Mouse (Mus musculus) embryonic facial prominence, embryonic 11.5 days (tissue): ENCODE results near the gene Fam155a. TPM values are rescaled to one million over a fixed set of nuclear protein-coding genes. Genes with fewer than 3 reads are reported as not detected.
"Not testable (repeated sequence)": the region's sequence is repeated elsewhere in the genome, so short reads cannot be mapped to it uniquely, and the experiment has no call there.

Experiments used
- ATAC-seq: fragments of 200-750 bp; cut with Nextera tagmentation; replicated peaks from 2 replicates; pipeline ENCODE4 v1.8.0; 2017; ENCODE audit warnings: low read depth; ENCODE audit not compliant: insufficient number of reproducible peaks, low FRiP score, low TSS enrichment
- DNase-seq: peaks from one replicate; pipeline ENCODE4 v3.0.0-alpha.2; 2015; ENCODE audit warnings: low spot score
- H3K27ac ChIP-seq: fragments of 300-500 bp; sonication (generic); replicated peaks from 2 replicates; pipeline ENCODE4 v1.5.1; 2014; ENCODE audit warnings: mild to moderate bottlenecking, low read depth, low read length, control low read depth
- H3K27me3 ChIP-seq: fragments of 300-500 bp; sonication (generic); 2 replicates; pipeline ENCODE4 v1.6.1; 2014; ENCODE audit warnings: mild to moderate bottlenecking, low read length, moderate library complexity, mixed read lengths; ENCODE audit not compliant: control insufficient read depth, insufficient read depth
- H3K36me3 ChIP-seq: fragments of 300-500 bp; sonication (generic); replicated peaks from 2 replicates; pipeline ENCODE4 v1.6.1; 2014; ENCODE audit warnings: low read depth, mild to moderate bottlenecking, low read length, moderate library complexity, mixed read lengths; ENCODE audit not compliant: control insufficient read depth, insufficient read depth
- H3K4me1 ChIP-seq: fragments of 300-500 bp; sonication (generic); 2 replicates; pipeline ENCODE4 v1.6.1; 2014; ENCODE audit warnings: low read length, mixed read lengths; ENCODE audit not compliant: control insufficient read depth, insufficient read depth
- H3K4me2 ChIP-seq: fragments of 300-500 bp; sonication (generic); 2 replicates; pipeline ENCODE4 v1.6.1; 2014; ENCODE audit warnings: low read depth, mild to moderate bottlenecking, control low read depth, low read length, moderate library complexity
- H3K4me3 ChIP-seq: fragments of 300-500 bp; sonication (generic); 2 replicates; pipeline ENCODE4 v1.5.1; 2014; ENCODE audit warnings: low read depth, low read length, control low read depth
- H3K9ac ChIP-seq: fragments of 300-500 bp; sonication (generic); replicated peaks from 2 replicates; pipeline ENCODE4 v1.6.1; 2014; ENCODE audit warnings: mild to moderate bottlenecking, control low read depth, low read length
- H3K9me3 ChIP-seq: fragments of 300-500 bp; sonication (generic); replicated peaks from 2 replicates; pipeline ENCODE4 v1.6.1; 2016; ENCODE audit warnings: mild to moderate bottlenecking, low read length, inconsistent platforms, mixed read lengths; ENCODE audit not compliant: control insufficient read depth
- WGBS: fragments of 180-500 bp; shearing (Covaris S2); extraction: QIAGEN DNeasy Blood & Tissue Kit; methylation state at CpG from one replicate; pipeline ENCODE4 v1.1.7; 2014; 5-methylcytosine and 5-hydroxymethylcytosine counted together
- polyA plus RNA-seq: library from polyadenylated mRNA; unstranded; fragments of >200 nt; fragmentation: Nextera tagmentation; extraction: Ambion mirVana; gene quantifications from 2 replicates; pipeline ENCODE4 v1.2.1, GENCODE M21; 2014

The Fam155a gene
- polyA plus RNA-seq, result 0.83 and 1.1 TPM in 2 replicates

DNA sequence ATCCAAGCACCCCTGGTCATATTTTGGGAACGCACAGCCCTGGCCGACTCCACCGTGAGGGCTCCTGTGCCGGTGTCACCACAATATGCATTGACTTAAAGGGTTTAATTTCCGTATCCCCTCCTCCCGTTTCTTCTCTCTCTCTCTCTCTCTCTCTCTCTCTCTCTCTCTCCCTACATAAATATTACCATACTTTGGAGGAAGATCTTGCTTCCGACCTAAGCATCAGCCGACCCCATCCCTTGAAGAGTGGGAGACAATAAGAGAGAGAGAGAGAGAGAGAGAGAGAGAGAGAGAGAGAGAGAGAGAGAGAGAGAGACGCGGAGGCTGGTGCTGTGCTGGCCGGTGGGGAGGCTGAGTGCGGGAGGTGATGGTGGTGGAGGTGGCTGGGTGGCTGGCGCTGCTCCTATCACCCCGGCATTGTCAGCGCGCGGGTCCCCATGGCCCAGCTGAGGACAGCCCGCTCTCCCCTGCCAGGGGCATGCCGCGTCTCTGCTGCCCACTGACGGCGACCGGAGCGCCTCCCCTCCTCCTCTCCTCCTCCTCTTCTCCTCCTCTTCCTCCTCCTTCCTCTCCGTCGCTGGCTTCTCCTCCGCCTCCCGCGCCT lies at the start of gene Fam155a:
Gene Fam155a, minus strand, starts transcription at position 163 of the 607 bp plus-strand sequence.
- Histone ChIP-seq H3K4me1 (peaks cover 5% of the 10 kb centered on the region; the same call in 1 of the 2 replicates), H3K9ac (peak within 1 kb of the TSS; percentile 32; the same call in 1 of the 2 replicates), H3K36me3 (no peaks in the 10 kb centered on the region), H3K4me2 (peak within 1 kb of the TSS; percentile 92), H3K27me3 (peaks cover 18% of the 10 kb centered on the region), H3K4me3 (peak within 1 kb of the TSS; percentile 50), H3K27ac (no peak within 1 kb of the TSS), H3K9me3 (no peaks in the 10 kb centered on the region)
- ATAC-seq, result peak; percentile 60
- WGBS, result under 1% methylated on average over 16 of the region's 29 CpGs
- DNase-seq, result peak; percentile 13

DNA sequence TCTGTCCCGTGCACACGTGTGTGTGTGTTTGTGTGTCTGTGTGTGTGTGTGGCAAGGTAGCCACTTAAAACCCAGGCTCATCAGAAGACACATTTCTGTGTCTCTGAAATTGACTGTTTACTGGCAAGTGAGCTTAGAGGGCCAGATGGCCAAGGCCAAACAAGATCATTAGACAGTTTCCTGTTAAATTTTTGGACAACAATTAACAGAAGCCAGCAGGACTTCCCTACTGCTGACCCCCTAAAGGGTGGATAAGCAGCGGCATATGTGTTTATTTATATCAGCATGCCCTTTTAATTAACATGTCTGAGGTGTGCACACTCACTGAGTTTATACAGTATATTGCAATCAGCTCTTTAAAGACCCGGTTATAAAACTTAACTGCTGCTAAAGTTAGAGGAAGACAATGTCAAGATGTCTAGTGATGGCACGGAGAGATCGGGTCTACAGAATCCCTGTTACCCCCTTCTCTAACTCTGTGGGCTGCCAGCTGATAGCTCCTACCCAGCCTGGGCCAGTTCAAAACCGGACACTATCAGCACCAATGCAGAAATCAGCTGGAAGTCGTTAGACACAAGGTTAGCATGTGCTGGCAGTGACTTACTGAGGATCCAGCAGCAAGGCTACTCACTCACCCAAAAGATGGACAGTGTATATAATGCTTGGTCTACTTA lies 42.4 kb upstream of the Fam155a start:
- no peak overlapping the region for H3K9ac ChIP-seq
- no peak overlapping the region for H3K27ac ChIP-seq
- no peaks in the 10 kb centered on the region for H3K9me3 ChIP-seq
- H3K27me3 ChIP-seq, result no peaks in the 10 kb centered on the region
- DNase-seq, result no peak
- WGBS, result 51% methylated on average over 8 of the region's 8 CpGs
- no peak overlapping the region for H3K4me2 ChIP-seq
- no peaks in the 10 kb centered on the region for H3K36me3 ChIP-seq
- no peak for ATAC-seq
- no peaks in the 10 kb centered on the region for H3K4me1 ChIP-seq
- no peak overlapping the region for H3K4me3 ChIP-seq

DNA sequence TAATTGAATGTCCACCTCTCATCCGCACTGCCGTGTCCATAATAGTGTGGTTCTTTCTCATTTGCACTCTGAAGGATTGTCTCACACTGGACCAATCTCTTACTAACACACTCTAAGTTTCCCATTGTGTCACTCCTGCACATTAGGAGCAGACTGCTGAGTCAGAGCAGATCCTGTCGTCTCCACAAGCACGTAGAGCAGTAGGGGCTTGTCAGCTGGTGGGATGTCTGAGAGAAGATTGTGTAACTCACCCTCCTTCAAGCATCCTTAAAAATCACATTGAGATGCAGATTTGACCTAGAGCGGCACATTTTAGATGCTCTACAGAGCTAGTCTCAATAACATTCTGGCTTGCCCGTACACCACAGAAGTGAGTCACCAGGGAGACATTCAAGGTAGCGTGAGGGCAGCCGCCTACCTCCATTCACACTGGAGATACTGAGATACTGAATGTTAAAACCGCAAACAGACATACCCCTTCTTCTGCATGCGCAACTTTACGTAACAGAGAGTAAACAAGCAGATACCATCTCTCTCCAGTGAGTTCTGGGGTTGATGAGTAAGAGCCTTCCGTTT lies 40.1 kb upstream of the Fam155a start:
- WGBS, result 72% methylated on average over 12 of the region's 12 CpGs
- H3K4me3 ChIP-seq, result no peak overlapping the region
- H3K36me3 ChIP-seq, result no peaks in the 10 kb centered on the region
- H3K4me1 ChIP-seq, result no peaks in the 10 kb centered on the region
- H3K9me3 ChIP-seq, result no peaks in the 10 kb centered on the region
- no peak overlapping the region for H3K9ac ChIP-seq
- ATAC-seq (no peak), DNase-seq (no peak)
- H3K27ac ChIP-seq, result no peak overlapping the region
- no peaks in the 10 kb centered on the region for H3K27me3 ChIP-seq
- no peak overlapping the region for H3K4me2 ChIP-seq

DNA sequence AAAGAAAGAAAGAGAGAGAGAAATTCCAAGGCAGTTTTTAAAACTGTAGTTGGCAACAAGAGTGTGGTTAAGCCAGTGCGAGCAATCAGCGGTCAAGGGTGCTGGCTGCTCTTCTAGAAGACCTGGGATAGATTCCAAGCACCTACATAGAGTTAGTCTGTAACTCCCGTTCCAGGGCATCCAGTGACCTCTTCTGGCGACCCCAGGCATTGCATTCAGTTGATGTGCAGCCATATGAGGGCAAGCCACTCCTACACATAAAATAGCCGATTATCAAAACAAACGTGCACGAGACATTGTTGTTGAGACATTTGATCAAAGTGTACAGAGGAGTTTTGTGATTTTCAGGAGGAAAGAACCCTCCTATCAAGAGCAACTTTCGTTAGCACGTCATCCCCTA lies 37.6 kb upstream of the Fam155a start:
- no peak overlapping the region for H3K4me3 ChIP-seq
- DNase-seq, result no peak
- 86% methylated on average over 9 of the region's 9 CpGs for WGBS
- no peaks in the 10 kb centered on the region for H3K9me3 ChIP-seq
- H3K4me1 ChIP-seq, result no peaks in the 10 kb centered on the region
- ATAC-seq, result no peak
- no peak overlapping the region for H3K4me2 ChIP-seq
- H3K9ac ChIP-seq, result no peak overlapping the region
- H3K27me3 ChIP-seq, result no peaks in the 10 kb centered on the region
- no peaks in the 10 kb centered on the region for H3K36me3 ChIP-seq
- no peak overlapping the region for H3K27ac ChIP-seq

DNA sequence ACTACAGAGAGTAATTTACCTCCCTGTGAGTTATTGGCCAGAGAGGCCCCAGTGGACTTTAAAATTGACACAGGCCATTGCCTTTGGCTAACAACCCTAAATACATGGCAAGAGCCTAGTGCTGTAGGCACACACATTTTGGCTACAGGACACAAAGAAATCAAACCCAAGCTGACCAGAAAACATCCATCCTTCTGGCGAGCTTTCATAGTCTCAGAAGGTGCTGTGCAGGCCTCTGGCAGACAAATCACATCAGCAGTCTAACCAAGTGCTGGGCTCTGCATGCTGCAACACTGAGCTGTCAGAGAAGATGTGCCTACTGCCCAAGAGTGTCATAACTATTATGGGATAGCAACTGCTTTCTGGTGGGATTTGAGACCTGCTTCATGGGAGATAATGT lies 34.7 kb upstream of the Fam155a start:
- WGBS, result 34% methylated on average over 1 of the region's 1 CpGs
- H3K27ac ChIP-seq, result no peak overlapping the region

DNA sequence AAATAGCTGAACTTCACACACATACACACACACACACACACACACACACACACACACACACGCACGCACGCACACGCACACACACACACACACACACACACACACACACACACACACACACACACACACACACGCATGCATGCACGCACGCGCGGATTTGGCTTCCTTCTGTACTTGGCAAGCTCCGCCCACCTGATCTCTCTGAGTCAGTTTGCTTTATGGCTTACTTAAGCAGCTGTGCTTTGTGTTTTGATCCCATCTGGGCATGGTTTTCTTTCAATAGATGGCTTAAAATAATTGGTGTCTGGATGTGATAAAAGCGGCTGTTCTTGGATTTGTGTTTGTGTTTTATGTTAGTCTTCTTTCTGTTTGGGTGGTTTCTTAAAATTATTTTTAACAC lies 29.4 kb upstream of the Fam155a start:
- WGBS, result 88% methylated on average over 7 of the region's 11 CpGs
- H3K27me3 ChIP-seq, H3K4me3 ChIP-seq, H3K4me1 ChIP-seq, ATAC-seq, H3K27ac ChIP-seq, H3K36me3 ChIP-seq, H3K9ac ChIP-seq, H3K9me3 ChIP-seq, H3K4me2 ChIP-seq: not testable (repeated sequence)
- DNase-seq, result peak; percentile 59

More for the DNA sequence above, 34.7 kb upstream of the Fam155a start:
- Histone ChIP-seq H3K9me3 (no peaks in the 10 kb centered on the region), H3K36me3 (no peaks in the 10 kb centered on the region), H3K27me3 (no peaks in the 10 kb centered on the region), H3K9ac (no peak overlapping the region), H3K4me1 (no peaks in the 10 kb centered on the region), H3K4me3 (no peak overlapping the region), H3K4me2 (no peak overlapping the region)
- DNase-seq (no peak), ATAC-seq (no peak)

DNA sequence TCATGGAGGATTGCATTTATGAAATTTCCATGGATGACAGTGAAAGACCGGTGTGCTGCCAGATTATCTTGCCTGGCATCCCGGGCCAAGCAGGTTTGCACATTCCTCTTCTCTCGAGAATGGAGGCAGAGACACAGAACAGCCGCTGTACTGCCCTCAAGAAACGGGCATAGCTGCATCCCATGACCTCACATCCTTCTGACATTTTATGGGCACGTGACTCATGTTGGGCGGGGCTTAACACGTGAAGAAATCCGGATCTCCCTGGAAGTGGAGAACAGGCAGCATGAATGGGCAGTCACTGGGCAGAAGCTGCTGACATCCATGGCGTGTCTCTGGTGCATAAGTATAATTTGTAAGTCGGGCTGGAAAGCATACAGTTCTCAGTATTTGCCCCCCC lies 29.0 kb upstream of the Fam155a start:
- Histone ChIP-seq H3K4me1 (no peaks in the 10 kb centered on the region), H3K36me3 (no peaks in the 10 kb centered on the region), H3K9me3 (no peaks in the 10 kb centered on the region), H3K4me3 (no peak overlapping the region), H3K4me2 (no peak overlapping the region), H3K9ac (no peak overlapping the region), H3K27ac (no peak overlapping the region), H3K27me3 (no peaks in the 10 kb centered on the region)
- WGBS, result 93% methylated on average over 11 of the region's 11 CpGs
- ATAC-seq (no peak), DNase-seq (no peak)

DNA sequence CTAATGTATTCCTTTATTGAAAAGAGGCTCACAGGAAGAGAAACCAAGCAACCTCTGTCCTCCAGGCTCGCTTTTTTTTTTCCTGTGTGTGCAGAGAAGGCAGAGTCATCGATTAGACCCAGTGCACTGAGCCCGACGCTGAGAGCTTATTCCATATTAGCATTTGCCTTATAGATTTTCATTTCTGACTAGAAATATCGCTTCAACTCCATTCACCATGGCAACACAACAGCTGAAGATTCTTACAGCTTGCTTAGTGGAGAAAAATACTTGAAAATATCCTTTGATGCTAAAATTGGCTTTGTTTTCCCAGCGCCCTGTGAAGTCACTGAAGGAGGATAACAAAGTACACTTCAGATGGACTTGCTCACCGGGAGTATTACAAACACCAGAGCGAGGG lies 26.6 kb upstream of the Fam155a start:
- Histone ChIP-seq H3K27me3 (no peaks in the 10 kb centered on the region), H3K4me3 (no peak overlapping the region), H3K4me2 (no peak overlapping the region), H3K4me1 (no peaks in the 10 kb centered on the region), H3K27ac (no peak overlapping the region), H3K36me3 (no peaks in the 10 kb centered on the region), H3K9me3 (no peaks in the 10 kb centered on the region), H3K9ac (no peak overlapping the region)
- WGBS, result 86% methylated on average over 8 of the region's 8 CpGs
- no peak for DNase-seq
- ATAC-seq, result no peak
